Mouse (Mus musculus) 3T3-L1 (cell line): ENCODE data around the gene Spats2.
"Not testable (repeated sequence)": the region's sequence is repeated elsewhere in the genome, so short reads cannot be mapped to it uniquely, and the experiment has no call there.

Source experiments
- DNase-seq: peaks from one replicate; pipeline ENCODE4 v3.0.0-alpha.2; 2015; ENCODE audit warnings: low read depth, low spot score

Gene Spats2

DNA sequence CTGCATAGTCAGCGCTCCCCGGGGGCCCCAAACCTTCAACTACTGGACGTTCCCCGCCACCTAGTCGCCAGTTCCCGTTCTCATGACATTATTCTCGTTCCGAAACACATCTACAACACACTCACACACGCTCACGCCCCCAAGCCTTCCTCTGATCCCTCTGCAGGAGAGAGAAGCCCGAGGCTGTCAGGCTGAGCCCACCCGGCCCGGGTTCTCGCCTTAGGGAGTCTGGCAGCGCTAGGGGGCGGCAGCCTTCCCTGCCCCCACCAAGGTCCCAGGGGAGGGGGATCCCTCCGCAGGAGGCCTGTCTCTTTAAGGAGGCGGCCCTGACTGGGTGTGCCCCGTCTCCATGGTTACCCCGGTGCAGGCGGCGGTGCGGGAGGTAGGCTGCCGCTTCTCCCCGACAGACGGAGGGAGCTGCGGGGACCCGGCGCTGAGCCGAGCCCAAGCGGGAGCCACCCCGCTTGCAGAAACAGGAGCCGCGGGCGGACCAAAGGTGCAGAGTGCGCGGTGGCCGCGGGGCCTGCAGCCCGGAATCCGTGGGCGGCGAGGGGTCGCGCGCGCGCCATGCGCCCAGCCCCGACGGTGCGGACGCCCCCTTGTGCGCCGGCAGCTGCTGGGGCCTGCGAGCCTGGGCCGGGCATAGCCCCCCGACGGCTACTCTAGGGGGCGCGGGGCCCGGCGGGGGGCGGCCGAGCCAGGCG lies 98.6 kb downstream of the Spats2 start, which contains the start of gene Kcnh3:
Kcnh3 (plus strand) TSS at position 654 of the 704 bp plus-strand sequence.
- no peak for DNase-seq

DNA sequence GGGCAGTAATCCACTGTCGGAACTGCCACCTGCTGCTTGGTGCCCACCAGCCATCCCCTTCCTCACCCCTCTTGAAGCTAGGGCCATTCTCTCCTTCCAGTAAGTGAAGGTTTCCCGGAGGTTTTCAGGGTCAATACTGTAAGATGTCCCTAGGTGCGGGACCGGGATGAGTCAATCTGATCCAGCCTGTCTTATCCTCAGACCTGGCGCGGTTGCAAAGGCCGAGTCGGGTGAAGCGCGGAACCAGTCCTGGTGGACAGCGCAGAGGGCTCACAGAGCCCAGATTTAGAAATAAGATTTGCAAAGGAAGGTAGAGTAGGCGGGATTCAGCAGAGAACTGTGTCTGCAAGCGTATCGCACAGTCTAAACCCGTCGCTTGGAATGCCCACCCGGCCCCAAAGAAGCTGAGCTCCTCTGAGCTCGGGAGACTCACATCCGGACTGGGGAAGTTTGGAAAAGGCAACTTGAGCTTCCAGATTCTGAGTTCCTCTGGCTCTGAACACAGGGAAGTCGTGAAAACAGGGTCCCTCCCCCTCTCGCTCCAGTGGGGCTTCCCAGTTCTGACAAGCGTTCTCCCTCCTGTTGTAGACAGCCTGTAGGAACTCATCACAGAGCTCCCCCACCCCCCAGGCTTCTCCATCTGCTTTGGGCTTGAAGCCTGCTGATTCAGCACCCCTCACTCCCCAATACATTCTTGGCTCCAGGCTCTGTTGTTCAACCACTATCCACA lies 99.5 kb downstream of the Spats2 start:
- DNase-seq: no peak

GRCm38 (mm10) chr15:99226090-99226489 lies 100.4 kb downstream of the Spats2 start:
- no peak for DNase-seq

DNA sequence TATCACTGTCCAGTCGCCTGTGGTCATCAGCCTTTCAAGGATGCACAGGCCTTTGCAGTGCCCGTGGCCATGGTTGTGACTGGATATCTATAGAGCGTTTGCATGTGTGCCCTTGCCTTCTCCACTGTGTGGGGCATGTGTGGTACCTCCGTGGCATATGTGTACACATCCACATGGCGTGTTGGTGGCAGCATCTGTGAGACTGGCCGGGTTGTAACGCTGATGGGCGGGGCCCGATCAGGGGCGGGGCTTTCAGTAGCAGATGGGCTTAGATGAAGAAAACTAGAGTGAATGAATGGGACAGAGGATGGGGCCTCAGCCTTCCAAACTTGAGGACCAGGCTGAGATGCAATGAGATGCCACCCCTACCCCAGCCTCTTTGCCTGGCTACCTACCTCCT lies 106.3 kb downstream of the Spats2 start:
- DNase-seq: no peak

DNA sequence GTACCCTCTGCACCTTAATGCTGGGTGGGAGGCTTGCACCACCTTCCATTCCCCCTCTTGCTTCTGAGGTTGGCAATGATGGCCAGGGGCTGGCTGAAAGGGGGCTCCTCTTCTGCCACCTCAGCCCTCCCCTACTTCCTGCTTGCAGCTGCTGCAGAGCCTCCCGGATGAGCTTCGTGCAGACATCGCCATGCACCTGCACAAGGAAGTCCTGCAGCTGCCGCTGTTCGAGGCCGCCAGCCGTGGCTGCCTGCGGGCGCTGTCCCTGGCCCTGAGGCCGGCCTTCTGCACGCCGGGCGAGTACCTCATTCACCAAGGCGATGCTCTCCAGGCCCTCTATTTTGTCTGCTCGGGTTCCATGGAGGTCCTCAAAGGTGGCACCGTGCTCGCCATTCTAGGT lies 108.0 kb downstream of the Spats2 start:
- no peak for DNase-seq

DNA sequence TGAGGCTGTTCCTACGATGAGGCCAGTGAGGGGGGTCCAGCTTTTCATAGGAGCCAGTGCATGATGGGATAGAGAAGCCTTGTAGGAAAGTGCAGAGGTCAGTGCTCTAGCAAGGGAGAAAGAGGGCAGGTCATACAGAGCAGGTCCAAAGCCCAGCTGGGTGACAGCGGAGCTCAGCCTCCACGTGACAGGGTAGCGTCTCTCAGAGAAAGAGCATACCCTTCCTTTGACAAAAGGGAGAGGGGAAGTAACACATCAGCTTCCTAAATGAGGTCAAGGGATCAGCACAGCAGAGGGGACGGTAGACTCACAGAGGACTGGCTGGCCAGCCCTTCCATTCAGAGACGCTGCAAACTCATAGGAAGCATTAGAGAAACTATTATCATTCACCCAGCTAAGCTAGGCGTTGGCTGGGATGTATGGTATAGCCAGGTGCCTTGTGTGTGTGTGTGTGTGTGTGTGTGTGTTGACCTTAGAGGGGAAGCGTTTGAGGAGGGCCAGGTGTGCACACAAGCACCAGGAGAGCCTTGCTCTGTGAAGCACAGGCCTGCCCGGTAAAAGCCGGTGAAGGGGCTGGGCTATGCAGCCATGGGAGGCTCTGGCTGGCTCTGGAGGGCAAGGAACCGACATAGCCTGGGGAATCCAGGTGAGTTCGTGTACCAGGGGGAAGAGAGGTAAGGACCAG lies 108.8 kb downstream of the Spats2 start:
- DNase-seq: no peak

DNA sequence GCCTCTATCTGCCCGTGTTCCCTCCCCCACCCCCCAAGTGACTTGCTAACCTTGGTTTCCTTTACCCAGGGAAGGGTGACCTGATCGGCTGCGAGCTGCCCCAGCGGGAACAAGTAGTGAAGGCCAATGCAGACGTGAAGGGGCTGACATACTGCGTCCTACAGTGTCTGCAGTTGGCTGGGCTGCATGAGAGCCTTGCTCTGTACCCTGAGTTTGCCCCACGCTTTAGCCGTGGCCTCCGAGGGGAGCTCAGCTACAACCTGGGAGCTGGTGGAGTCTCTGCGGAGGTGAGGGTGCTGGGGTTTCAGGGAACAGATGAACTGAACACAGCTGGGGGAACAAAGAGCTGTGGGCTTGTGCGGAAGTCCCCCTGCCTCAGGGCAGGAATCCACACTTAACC lies 112.3 kb downstream of the Spats2 start:
- DNase-seq: no peak

GRCm38 (mm10) chr15:99240129-99240528 lies 114.4 kb downstream of the Spats2 start:
- DNase-seq: peak; percentile 29

DNA sequence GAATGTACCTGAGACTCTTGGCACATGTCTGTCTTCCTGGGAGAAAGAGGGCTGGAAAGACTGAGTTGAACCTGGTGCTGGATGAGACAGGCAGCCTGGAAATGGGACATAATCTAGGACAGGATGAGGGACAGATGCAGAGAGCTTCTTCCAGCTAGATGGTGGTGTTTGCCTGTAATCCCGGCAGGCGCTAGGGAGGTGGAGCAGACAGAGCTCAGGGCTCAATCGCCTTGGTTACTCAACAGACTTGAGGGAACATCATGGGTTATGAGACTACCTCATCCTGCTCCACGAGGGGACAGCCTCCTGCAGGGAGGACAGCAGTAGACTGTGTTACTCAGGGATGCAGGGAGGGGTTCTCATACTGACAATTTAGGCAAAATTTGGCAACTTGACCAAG lies 115.5 kb downstream of the Spats2 start:
- DNase-seq: no peak

DNA sequence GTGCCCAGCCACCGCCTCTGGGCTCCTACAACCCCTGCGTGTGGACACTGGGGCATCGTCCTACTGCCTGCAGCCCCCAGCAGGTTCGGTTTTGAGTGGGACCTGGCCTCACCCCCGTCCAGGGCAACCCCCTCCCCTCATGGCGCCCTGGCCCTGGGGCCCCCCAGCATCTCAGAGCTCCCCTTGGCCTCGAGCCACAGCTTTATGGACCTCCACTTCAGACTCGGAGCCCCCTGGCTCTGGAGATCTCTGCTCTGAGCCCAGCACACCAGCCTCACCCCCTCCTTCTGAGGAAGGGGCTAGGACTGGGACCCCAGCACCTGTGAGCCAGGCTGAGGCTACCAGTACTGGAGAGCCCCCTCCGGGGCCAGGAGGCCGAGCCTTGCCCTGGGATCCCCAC lies 116.3 kb downstream of the Spats2 start:
- DNase-seq: no peak

GRCm38 (mm10) chr15:99246736-99247135 lies 121.0 kb downstream of the Spats2 start:
- DNase-seq: not testable (repeated sequence)

- no peak for DNase-seq
Observed at GRCm38 (mm10) chr15:99248972-99249371, 123.3 kb downstream of the Spats2 start.

- no peak for DNase-seq
Observed at GRCm38 (mm10) chr15:99249938-99250337, 124.2 kb downstream of the Spats2 start.

DNA sequence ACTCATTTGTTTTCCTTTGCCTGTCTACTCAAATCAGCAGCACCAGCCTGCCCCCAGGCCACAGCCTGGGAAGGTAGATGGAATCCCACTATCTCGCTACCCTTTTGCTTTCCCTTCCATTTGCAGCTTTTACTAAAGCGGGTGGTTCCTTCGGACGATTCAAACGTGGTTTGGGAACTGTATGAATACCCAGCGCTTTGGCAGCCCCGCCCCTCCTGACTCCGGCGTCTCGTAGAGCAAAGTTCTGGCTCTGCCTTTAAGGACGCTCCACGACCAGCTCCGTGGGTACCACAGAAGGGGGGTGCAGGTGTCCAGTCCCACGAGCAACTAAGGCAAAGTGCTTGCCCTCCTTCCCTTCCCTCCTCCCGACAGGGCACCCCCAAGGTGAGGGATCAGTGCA lies 125.4 kb downstream of the Spats2 start:
- DNase-seq: peak; percentile 35

- DNase-seq: peak; percentile 100
Observed at GRCm38 (mm10) chr15:99251626-99252380, 126.1 kb downstream of the Spats2 start, which contains the start of gene Mcrs1. Mcrs1 (minus strand) TSS chr15:99251961.

DNA sequence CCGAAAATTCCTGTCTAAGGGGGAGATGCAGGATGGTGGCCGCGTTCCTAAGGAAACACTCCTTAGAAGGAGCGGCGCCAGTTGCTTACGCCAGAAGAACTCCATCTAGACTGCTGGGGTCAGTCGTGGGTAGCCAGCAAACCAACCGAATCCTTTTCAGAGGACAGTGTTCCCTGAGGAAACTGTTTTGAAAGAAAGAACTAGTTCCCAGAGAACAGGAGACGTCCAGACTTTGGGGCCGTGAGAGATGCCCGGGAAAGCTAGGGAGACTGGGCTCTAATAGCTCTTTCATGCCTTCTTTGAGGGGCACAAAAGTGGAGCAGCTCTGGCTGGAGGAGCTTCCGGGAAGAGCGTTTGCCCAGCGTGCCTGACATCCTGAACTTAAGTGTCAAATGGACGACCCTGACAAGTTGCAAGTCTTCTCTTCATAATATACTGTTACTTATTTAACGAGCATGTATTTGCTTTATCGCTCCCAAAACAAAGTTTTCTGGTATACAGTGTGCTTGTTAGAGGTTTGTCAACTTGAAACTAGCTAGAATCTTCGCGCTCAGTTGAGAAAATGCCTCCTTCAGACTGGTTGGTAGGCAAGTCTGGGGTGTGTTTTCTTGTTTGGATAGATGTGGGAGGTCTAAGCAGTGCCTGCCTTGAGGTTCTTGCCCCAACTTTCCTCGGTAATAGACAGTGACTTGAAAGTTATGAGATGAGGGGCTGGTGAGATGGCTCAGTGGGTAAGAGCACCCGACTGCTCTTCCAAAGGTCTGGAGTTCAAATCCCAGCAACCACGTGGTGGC lies 126.9 kb downstream of the Spats2 start:
- DNase-seq: peak; percentile 88

- not testable (repeated sequence) for DNase-seq
Observed at GRCm38 (mm10) chr15:99253175-99253479, 127.4 kb downstream of the Spats2 start.

- DNase-seq: no peak
Observed at GRCm38 (mm10) chr15:99253772-99254171, 128.1 kb downstream of the Spats2 start.

GRCm38 (mm10) chr15:99254477-99255005 lies 128.8 kb downstream of the Spats2 start:
- DNase-seq: no peak

DNA sequence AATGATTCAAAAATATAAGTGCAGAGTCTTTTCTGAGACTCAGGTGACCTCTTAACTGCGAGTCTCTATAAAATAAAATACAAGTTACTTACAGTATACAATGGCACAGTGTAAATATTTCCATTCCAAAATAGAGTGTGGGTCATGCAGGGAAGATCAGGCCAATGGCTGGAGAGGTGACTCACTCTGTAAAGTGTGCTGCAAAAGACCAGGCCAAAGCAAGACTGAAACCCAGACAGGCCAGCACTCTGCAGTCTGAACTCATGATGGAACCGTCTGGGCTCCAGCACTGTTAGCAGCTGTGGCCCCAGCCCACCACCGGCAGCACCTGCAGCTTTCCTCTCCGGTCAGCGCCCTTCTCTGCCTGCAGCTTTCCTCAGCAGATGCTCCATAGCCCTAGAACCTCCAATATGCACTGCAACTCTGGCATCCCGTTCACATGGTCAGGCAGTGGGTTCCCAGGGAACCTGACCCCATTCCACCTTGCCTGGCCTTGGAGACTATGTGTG lies 129.6 kb downstream of the Spats2 start:
- peak; percentile 59 for DNase-seq
